10 mouse cellular contexts compared by ENCODE assay signal in genomic region chr12:117720794-117721747, GRCm38 (mm10).
DNase-seq lines count a peak whose midpoint lies in the region; ATAC-seq and TF ChIP-seq lines count a peak whose summit lies in the region.
"Had no signal": no experiment of that assay in that cellular context is flagged by ENCODE, and none has a peak within 500 bp of the region (broad histone marks: within the 10 kb centered on the region; RNA-seq: fewer than 3 reads in every experiment).

No protein-coding gene starts in this region.

- H3K9ac ChIP-seq in intestine, embryonic 14.5 days (ENCODE audit: low read length) = no peak overlapping the region
- no peak overlapping the region for H3K9ac ChIP-seq in intestine, postnatal 0 days (ENCODE audit: low read depth, low read length)
- no peak overlapping the region for H3K9ac ChIP-seq in forebrain, embryonic 15.5 days (replicated peaks)
- H3K9ac ChIP-seq: lung, embryonic 15.5 days had no signal

- TF ChIP-seq CTCF in intestine, postnatal 0 days (IDR thresholded peaks at IDR 0.05; ENCODE audit: low read depth) = no peak

- WGBS in intestine, embryonic 14.5 days = 46% methylated on average over 14 of the region's 14 CpGs
- 54% methylated on average over 14 of the region's 14 CpGs for WGBS in intestine, postnatal 0 days
- whole genome bisulfite sequencing in forebrain, embryonic 15.5 days = 60% methylated on average over 14 of the region's 14 CpGs

- no peak overlapping the region for H3K27ac ChIP-seq in intestine, embryonic 14.5 days (ENCODE audit: low read depth)
- H3K27ac ChIP-seq in intestine, postnatal 0 days (ENCODE audit: low read depth, low read length) = no peak overlapping the region
- H3K27ac ChIP-seq in forebrain, embryonic 15.5 days (replicated peaks) = no peak overlapping the region; the same call in 1 of the 2 replicates
- H3K27ac ChIP-seq: lung, embryonic 15.5 days had no signal

- H3K4me3 ChIP-seq in intestine, embryonic 14.5 days (ENCODE audit: low read depth, low read length) = no peak overlapping the region
- H3K4me3 ChIP-seq in intestine, postnatal 0 days (ENCODE audit: low read depth, low read length) = no peak overlapping the region
- H3K4me3 ChIP-seq in forebrain, embryonic 15.5 days = no peak overlapping the region
- H3K4me3 ChIP-seq: lung, embryonic 15.5 days had no signal

- DNase-seq in intestine, embryonic 14.5 days (ENCODE audit: low spot score) = no peak
- peak; percentile 47 for DNase-seq in mesoderm, embryonic 11.5 days (ENCODE audit: low read depth, low spot score)
- DNase-seq in right cerebral cortex, postnatal 10 days (ENCODE audit: low spot score in 2 of 2) = no peak
- DNase-seq in right cerebral cortex, adult 2 months (ENCODE audit: low spot score in 2 of 2) = no peak
- DNase-seq in layer of hippocampus, adult 9-11 months = no peak
- DNase-seq: heart, postnatal 14 days had no signal

- peak; percentile 56 for ATAC-seq in intestine, embryonic 14.5 days (replicated peaks; ENCODE audit: low FRiP score, low TSS enrichment, low read depth)
- ATAC-seq in intestine, postnatal 0 days = no peak
- ATAC-seq in common myeloid progenitor, adult 5-6 weeks (replicated peaks; ENCODE audit: low read depth, poor library complexity, severe bottlenecking) = peak; percentile 90
- ATAC-seq in forebrain, embryonic 15.5 days (replicated peaks) = peak; percentile 77

- no peaks in the 10 kb centered on the region for H3K9me3 ChIP-seq in intestine, embryonic 14.5 days (ENCODE audit: control insufficient read depth, low read length)
- H3K9me3 ChIP-seq in intestine, postnatal 0 days (ENCODE audit: control insufficient read depth) = no peaks in the 10 kb centered on the region
- H3K9me3 ChIP-seq in forebrain, embryonic 15.5 days = no peaks in the 10 kb centered on the region
- H3K9me3 ChIP-seq: lung, embryonic 15.5 days had no signal

- H3K4me1 ChIP-seq in intestine, embryonic 14.5 days (replicated peaks; ENCODE audit: control insufficient read depth, insufficient read depth, low read length) = peaks cover 5% of the 10 kb centered on the region; the same call in 1 of the 2 replicates
- H3K4me1 ChIP-seq in intestine, postnatal 0 days (replicated peaks; ENCODE audit: control insufficient read depth, insufficient read depth, low read length) = no peaks in the 10 kb centered on the region
- peaks cover 12% of the 10 kb centered on the region; the same call in 1 of the 2 replicates for H3K4me1 ChIP-seq in forebrain, embryonic 15.5 days
- H3K4me1 ChIP-seq: lung, embryonic 15.5 days had no signal

- H3K36me3 ChIP-seq in intestine, embryonic 14.5 days (ENCODE audit: control insufficient read depth, insufficient read depth, low read length) = no peaks in the 10 kb centered on the region
- no peaks in the 10 kb centered on the region for H3K36me3 ChIP-seq in intestine, postnatal 0 days (ENCODE audit: control insufficient read depth, insufficient read depth)
- peaks cover 11% of the 10 kb centered on the region for H3K36me3 ChIP-seq in forebrain, embryonic 15.5 days
- H3K36me3 ChIP-seq: lung, embryonic 15.5 days had no signal

- no peak overlapping the region for H3K4me2 ChIP-seq in intestine, embryonic 14.5 days (ENCODE audit: low read length)
- no peak overlapping the region for H3K4me2 ChIP-seq in intestine, postnatal 0 days (replicated peaks; ENCODE audit: low read depth)
- no peak overlapping the region for H3K4me2 ChIP-seq in forebrain, embryonic 15.5 days (replicated peaks)
- H3K4me2 ChIP-seq: lung, embryonic 15.5 days had no signal

- no peaks in the 10 kb centered on the region for H3K27me3 ChIP-seq in intestine, embryonic 14.5 days (replicated peaks; ENCODE audit: control insufficient read depth, insufficient read depth, low read length)
- no peaks in the 10 kb centered on the region for H3K27me3 ChIP-seq in intestine, postnatal 0 days (replicated peaks; ENCODE audit: control insufficient read depth, insufficient read depth, low read length)
- no peaks in the 10 kb centered on the region for H3K27me3 ChIP-seq in forebrain, embryonic 15.5 days
- H3K27me3 ChIP-seq: lung, embryonic 15.5 days had no signal
